Mouse (Mus musculus): Measurements from ENCODE around the gene Fmn2. TPM values are rescaled to one million over a fixed set of nuclear protein-coding genes. Genes with fewer than 3 reads are reported as not detected.

Gene Fmn2
- polyA plus RNA-seq, 1 experiment from 2014 or later, result 9.6 TPM

DNA sequence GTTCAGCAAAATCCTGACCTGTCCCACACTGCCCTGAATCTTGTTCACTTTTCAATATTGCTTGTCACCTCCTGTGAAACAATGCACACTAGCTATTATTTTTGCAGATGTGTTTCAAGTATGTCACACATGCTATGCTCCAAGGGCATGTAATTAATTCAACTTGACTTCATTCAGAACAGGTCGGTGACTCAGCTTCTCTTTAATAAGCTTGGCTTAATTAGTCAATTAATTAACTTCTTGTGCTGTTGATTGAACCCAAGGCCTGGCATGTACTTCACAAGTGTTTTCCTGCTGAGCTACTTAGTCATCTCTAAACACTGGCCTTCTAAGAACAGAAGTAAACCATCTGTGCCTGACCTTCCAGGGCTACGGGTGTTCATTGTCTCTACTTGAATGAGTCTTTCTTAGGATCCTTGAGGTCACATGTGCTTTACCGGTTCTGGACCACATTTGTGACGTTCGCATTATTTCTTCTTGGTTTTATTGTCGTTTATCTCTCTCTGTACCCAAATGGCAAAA lies 136.0 kb downstream of the Fmn2 start:
- Histone ChIP-seq H3K9me3 (ENCODE audit: control insufficient read depth, low read length) (no peaks in the 10 kb centered on the region), H3K4me2 (replicated peaks) (no peak overlapping the region), H3K27ac (no peak overlapping the region), H3K36me3 (replicated peaks; ENCODE audit: control insufficient read depth, insufficient read depth) (no peaks in the 10 kb centered on the region), H3K27me3 (ENCODE audit: control insufficient read depth, insufficient read depth, low read length) (no peaks in the 10 kb centered on the region), H3K9ac (no peak overlapping the region), H3K4me3 (replicated peaks; ENCODE audit: low read length) (no peak overlapping the region), H3K4me1 (replicated peaks; ENCODE audit: control insufficient read depth, insufficient read depth, low read length) (no peaks in the 10 kb centered on the region)
- 53% methylated on average over 6 of the region's 6 CpGs for WGBS
- DNase-seq (ENCODE audit: low spot score) (no peak), ATAC-seq (ENCODE audit: low FRiP score) (no peak)

GRCm38 (mm10) chr1:174640901-174641300 lies 139.3 kb downstream of the Fmn2 start:
- H3K27me3 ChIP-seq (ENCODE audit: control insufficient read depth, insufficient read depth, low read length), result no peaks in the 10 kb centered on the region
- H3K9me3 ChIP-seq (ENCODE audit: control insufficient read depth, low read length), result no peaks in the 10 kb centered on the region
- no peak overlapping the region for H3K4me2 ChIP-seq (replicated peaks)
- H3K4me1 ChIP-seq (replicated peaks; ENCODE audit: control insufficient read depth, insufficient read depth, low read length), result no peaks in the 10 kb centered on the region
- no peak overlapping the region for H3K4me3 ChIP-seq (replicated peaks; ENCODE audit: low read length)
- H3K9ac ChIP-seq, result no peak overlapping the region
- H3K27ac ChIP-seq, result no peak overlapping the region
- H3K36me3 ChIP-seq (replicated peaks; ENCODE audit: control insufficient read depth, insufficient read depth), result no peaks in the 10 kb centered on the region
- 100% methylated on average over 1 of the region's 1 CpGs for WGBS
- DNase-seq (ENCODE audit: low spot score) (no peak), ATAC-seq (ENCODE audit: low FRiP score) (no peak)

DNA sequence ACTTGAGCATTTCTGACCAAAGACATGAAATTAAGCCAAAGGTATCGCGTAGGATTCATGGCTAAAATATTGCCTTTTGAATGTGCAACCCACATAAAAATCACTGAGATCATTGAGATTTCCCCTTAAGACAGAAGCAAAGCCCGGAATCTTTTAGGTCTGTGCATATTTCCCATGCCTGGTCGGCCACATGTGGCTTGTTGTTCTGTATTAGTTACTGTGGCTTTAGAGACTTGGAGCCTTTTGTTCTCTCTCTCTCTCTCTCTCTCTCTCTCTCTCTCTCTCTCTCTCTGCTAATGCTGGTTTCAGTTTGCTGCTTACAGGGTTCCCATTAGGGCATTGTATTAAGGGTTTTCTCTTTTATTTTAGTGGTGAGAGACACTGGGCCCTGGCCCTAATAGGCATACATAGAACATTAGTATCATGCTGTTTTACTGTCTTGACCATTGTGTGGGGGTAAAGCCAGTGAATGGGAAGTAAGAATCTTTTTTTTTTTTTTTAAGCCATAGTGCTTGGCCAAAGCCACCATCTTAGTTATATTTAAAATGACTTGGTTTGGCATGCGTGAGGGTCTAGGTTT lies 141.9 kb downstream of the Fmn2 start:
- H3K27ac ChIP-seq, result no peak overlapping the region
- H3K4me3 ChIP-seq (replicated peaks; ENCODE audit: low read length), result no peak overlapping the region
- WGBS, result 57% methylated on average over 5 of the region's 5 CpGs
- ATAC-seq (ENCODE audit: low FRiP score), result no peak
- H3K9me3 ChIP-seq (ENCODE audit: control insufficient read depth, low read length), result no peaks in the 10 kb centered on the region
- H3K9ac ChIP-seq, result no peak overlapping the region
- H3K27me3 ChIP-seq (ENCODE audit: control insufficient read depth, insufficient read depth, low read length), result no peaks in the 10 kb centered on the region
- H3K36me3 ChIP-seq (replicated peaks; ENCODE audit: control insufficient read depth, insufficient read depth), result no peaks in the 10 kb centered on the region
- H3K4me1 ChIP-seq (replicated peaks; ENCODE audit: control insufficient read depth, insufficient read depth, low read length), result no peaks in the 10 kb centered on the region
- no peak overlapping the region for H3K4me2 ChIP-seq (replicated peaks)
- DNase-seq (ENCODE audit: low spot score), result no peak

GRCm38 (mm10) chr1:174649421-174649826 lies 147.8 kb downstream of the Fmn2 start:
- Histone ChIP-seq H3K4me2 (replicated peaks) (no peak overlapping the region), H3K4me3 (replicated peaks; ENCODE audit: low read length) (no peak overlapping the region), H3K9me3 (ENCODE audit: control insufficient read depth, low read length) (no peaks in the 10 kb centered on the region), H3K9ac (no peak overlapping the region), H3K27me3 (ENCODE audit: control insufficient read depth, insufficient read depth, low read length) (no peaks in the 10 kb centered on the region), H3K27ac (peak overlapping the region; percentile 51), H3K4me1 (replicated peaks; ENCODE audit: control insufficient read depth, insufficient read depth, low read length) (no peaks in the 10 kb centered on the region), H3K36me3 (replicated peaks; ENCODE audit: control insufficient read depth, insufficient read depth) (no peaks in the 10 kb centered on the region)
- peak; percentile 32; the same call in 1 of the 2 replicates for ATAC-seq (ENCODE audit: low FRiP score)
- no peak for DNase-seq (ENCODE audit: low spot score)
- WGBS, result 27% methylated on average over 11 of the region's 11 CpGs

DNA sequence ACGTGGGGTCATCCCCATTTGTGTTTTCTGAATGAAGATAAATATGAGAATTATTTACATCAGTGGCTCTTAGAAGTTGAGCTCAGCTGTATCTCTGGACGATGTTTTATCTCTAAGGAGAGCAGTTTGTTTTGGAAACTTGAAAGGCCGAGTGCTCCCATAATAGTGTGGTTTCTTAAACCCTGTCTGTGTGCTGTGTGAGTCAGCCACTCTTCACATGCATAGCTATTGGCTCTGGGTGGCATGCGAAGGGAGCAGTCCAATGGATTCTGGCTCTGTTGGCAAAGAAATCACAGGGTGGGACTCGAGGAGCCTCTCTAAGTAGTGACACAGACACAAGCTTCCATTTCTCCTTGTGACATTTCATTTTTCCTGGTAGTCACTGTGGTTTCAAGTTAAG lies 152.9 kb downstream of the Fmn2 start:
- Histone ChIP-seq H3K9ac (no peak overlapping the region), H3K9me3 (ENCODE audit: control insufficient read depth, low read length) (no peaks in the 10 kb centered on the region), H3K27ac (no peak overlapping the region), H3K4me3 (replicated peaks; ENCODE audit: low read length) (no peak overlapping the region), H3K27me3 (ENCODE audit: control insufficient read depth, insufficient read depth, low read length) (no peaks in the 10 kb centered on the region), H3K36me3 (replicated peaks; ENCODE audit: control insufficient read depth, insufficient read depth) (no peaks in the 10 kb centered on the region), H3K4me1 (replicated peaks; ENCODE audit: control insufficient read depth, insufficient read depth, low read length) (0 out of 2 replicates have a peak, but pooled peaks cover 7% of the 10 kb centered on the region), H3K4me2 (replicated peaks) (no peak overlapping the region)
- ATAC-seq (ENCODE audit: low FRiP score) (no peak), DNase-seq (ENCODE audit: low spot score) (no peak)
- WGBS, result 61% methylated on average over 5 of the region's 5 CpGs

- no peaks in the 10 kb centered on the region for H3K36me3 ChIP-seq (replicated peaks; ENCODE audit: control insufficient read depth, insufficient read depth)
- H3K27ac ChIP-seq, result no peak overlapping the region
- H3K9ac ChIP-seq, result no peak overlapping the region
- no peaks in the 10 kb centered on the region for H3K9me3 ChIP-seq (ENCODE audit: control insufficient read depth, low read length)
- 0 out of 2 replicates have a peak, but pooled peaks cover 7% of the 10 kb centered on the region for H3K4me1 ChIP-seq (replicated peaks; ENCODE audit: control insufficient read depth, insufficient read depth, low read length)
- ATAC-seq (ENCODE audit: low FRiP score) (no peak), DNase-seq (ENCODE audit: low spot score) (no peak)
- H3K27me3 ChIP-seq (ENCODE audit: control insufficient read depth, insufficient read depth, low read length), result no peaks in the 10 kb centered on the region
- no peak overlapping the region for H3K4me2 ChIP-seq (replicated peaks)
- WGBS, result 58% methylated on average over 9 of the region's 9 CpGs
- no peak overlapping the region for H3K4me3 ChIP-seq (replicated peaks; ENCODE audit: low read length)
These were observed 153.7 kb downstream of the Fmn2 start for GRCm38 (mm10) chr1:174655354-174655753.

- ATAC-seq (ENCODE audit: low FRiP score), result no peak
- no peak overlapping the region for H3K4me2 ChIP-seq (replicated peaks)
- H3K27ac ChIP-seq, result no peak overlapping the region
- H3K9me3 ChIP-seq (ENCODE audit: control insufficient read depth, low read length), result no peaks in the 10 kb centered on the region
- 0 out of 2 replicates have a peak, but pooled peaks cover 7% of the 10 kb centered on the region for H3K4me1 ChIP-seq (replicated peaks; ENCODE audit: control insufficient read depth, insufficient read depth, low read length)
- no peak for DNase-seq (ENCODE audit: low spot score)
- H3K27me3 ChIP-seq (ENCODE audit: control insufficient read depth, insufficient read depth, low read length), result no peaks in the 10 kb centered on the region
- no peaks in the 10 kb centered on the region for H3K36me3 ChIP-seq (replicated peaks; ENCODE audit: control insufficient read depth, insufficient read depth)
- WGBS, result 95% methylated on average over 4 of the region's 4 CpGs
- no peak overlapping the region for H3K4me3 ChIP-seq (replicated peaks; ENCODE audit: low read length)
- no peak overlapping the region for H3K9ac ChIP-seq
These were observed 154.9 kb downstream of the Fmn2 start for GRCm38 (mm10) chr1:174656554-174656953.

- Histone ChIP-seq H3K9me3 (ENCODE audit: control insufficient read depth, low read length) (no peaks in the 10 kb centered on the region), H3K4me3 (replicated peaks; ENCODE audit: low read length) (no peak overlapping the region), H3K27me3 (ENCODE audit: control insufficient read depth, insufficient read depth, low read length) (no peaks in the 10 kb centered on the region), H3K4me2 (replicated peaks) (no peak overlapping the region), H3K4me1 (replicated peaks; ENCODE audit: control insufficient read depth, insufficient read depth, low read length) (0 out of 2 replicates have a peak, but pooled peaks cover 7% of the 10 kb centered on the region), H3K36me3 (replicated peaks; ENCODE audit: control insufficient read depth, insufficient read depth) (no peaks in the 10 kb centered on the region), H3K9ac (no peak overlapping the region), H3K27ac (no peak overlapping the region)
- DNase-seq (ENCODE audit: low spot score) (no peak), ATAC-seq (ENCODE audit: low FRiP score) (no peak)
- 92% methylated on average over 12 of the region's 12 CpGs for WGBS
These were observed 158.0 kb downstream of the Fmn2 start for GRCm38 (mm10) chr1:174659459-174660223.

- Histone ChIP-seq H3K36me3 (replicated peaks; ENCODE audit: control insufficient read depth, insufficient read depth) (peaks cover 6% of the 10 kb centered on the region; the same call in 1 of the 2 replicates), H3K27ac (no peak overlapping the region), H3K9ac (no peak overlapping the region), H3K4me2 (replicated peaks) (no peak overlapping the region), H3K27me3 (ENCODE audit: control insufficient read depth, insufficient read depth, low read length) (no peaks in the 10 kb centered on the region), H3K9me3 (ENCODE audit: control insufficient read depth, low read length) (no peaks in the 10 kb centered on the region), H3K4me1 (replicated peaks; ENCODE audit: control insufficient read depth, insufficient read depth, low read length) (no peaks in the 10 kb centered on the region), H3K4me3 (replicated peaks; ENCODE audit: low read length) (no peak overlapping the region)
- no peak for DNase-seq (ENCODE audit: low spot score)
- ATAC-seq (ENCODE audit: low FRiP score), result no peak
These were observed 163.5 kb downstream of the Fmn2 start for GRCm38 (mm10) chr1:174665116-174665515.
